Mouse (Mus musculus): ENCODE data around the gene Epha7. TPM values are rescaled to one million over a fixed set of nuclear protein-coding genes. Genes with fewer than 3 reads are reported as not detected.

Gene Epha7
- total and polyA plus RNA-seq, 3 experiments, result not detected

DNA sequence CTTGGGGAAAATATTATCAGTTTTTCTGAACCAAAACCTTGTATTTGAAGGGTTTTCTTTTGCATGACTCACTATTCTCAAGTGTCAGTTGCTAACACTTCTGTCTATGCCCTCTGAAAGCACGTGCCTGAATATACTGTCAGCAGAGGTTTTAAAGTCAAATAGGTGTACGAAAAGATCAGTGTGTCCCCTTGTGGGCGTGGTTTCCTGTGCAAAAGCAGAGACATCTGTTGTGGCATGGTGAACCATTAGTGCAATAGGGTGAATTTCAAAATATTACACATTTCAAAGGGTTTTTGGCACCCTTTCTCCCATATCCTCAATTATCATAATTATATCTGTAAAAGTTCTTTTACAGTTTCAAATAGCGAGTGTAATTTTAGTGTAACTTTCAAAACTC, 120.5 kb downstream of the Epha7 start:
- Histone ChIP-seq H3K27me3 (replicated peaks) (no peaks in the 10 kb centered on the region), H3K9me3 (replicated peaks; ENCODE audit: low read length) (peaks cover 28% of the 10 kb centered on the region), H3K36me3 (replicated peaks in 1 of 2; ENCODE audit: control insufficient read depth in 1 of 2, insufficient read depth in 1 of 2, low read length in 1 of 2) (no peaks in the 10 kb centered on the region), H3K4me1 (ENCODE audit: control insufficient read depth in 1 of 2, insufficient read depth in 2 of 2) (no peaks in the 10 kb centered on the region), H3K27ac (ENCODE audit: insufficient read depth, low read depth) (no peak overlapping the region), H3K4me3 (replicated peaks in 1 of 3; ENCODE audit: low read depth in 2 of 3, low read length in 2 of 3, poor library complexity in 1 of 3) (no peak overlapping the region), H3K4me2 (ENCODE audit: insufficient read depth, low read depth, poor library complexity, severe bottlenecking) (no peak overlapping the region), H3K9ac (ENCODE audit: insufficient read depth, low read depth) (no peak overlapping the region), H3K79me2 (replicated peaks; ENCODE audit: control insufficient read depth, extremely low read depth, insufficient read depth, poor library complexity, severe bottlenecking) (no peaks in the 10 kb centered on the region)
- dilution Hi-C loops (cut with MboI; ENCODE audit: extremely low pct_ligation_motif_present, extremely low pct_unique_long_range_greater_than_20kb, low sequenced_read_pairs) (no loop called here), in situ Hi-C loops (cut with MboI; ENCODE audit: low pct_ligation_motif_present, low pct_unique_long_range_greater_than_20kb, low sequenced_read_pairs) (no loop called here)
- TF ChIP-seq ZMIZ1 (IDR thresholded peaks at IDR 0.05; ENCODE audit: low read depth, low read length) (no peak), EP300 (IDR thresholded peaks at IDR 0.05; ENCODE audit: low read length) (no peak), PAX5 (IDR thresholded peaks at IDR 0.05; ENCODE audit: low read length) (no peak), JUN (IDR thresholded peaks at IDR 0.05; ENCODE audit: insufficient read depth, low read depth, low read length) (no peak), POLR2AphosphoS2 (IDR thresholded peaks at IDR 0.05; ENCODE audit: low read depth, low read length) (no peak), UBTF (IDR thresholded peaks at IDR 0.05; ENCODE audit: low read depth, low read length) (no peak), E2F4 (IDR thresholded peaks at IDR 0.05; ENCODE audit: insufficient replicate concordance, low read depth, low read length) (no peak), USF2 (conservative IDR thresholded peaks at IDR 0.05; ENCODE audit: low read depth, low read length) (no peak), ELF1 (IDR thresholded peaks at IDR 0.05; ENCODE audit: low read depth, low read length) (no peak), CHD2 (IDR thresholded peaks at IDR 0.05; ENCODE audit: low read length) (no peak), POLR2A (IDR thresholded peaks at IDR 0.05; ENCODE audit: low read depth, low read length) (no peak), MXI1 (IDR thresholded peaks at IDR 0.05; ENCODE audit: low read depth, low read length) (no peak), CTCF (conservative IDR thresholded peaks at IDR 0.05 in 1 of 2, IDR thresholded peaks at IDR 0.05 in 1 of 2; ENCODE audit: low read depth in 2 of 2, low read length in 2 of 2) (no peak), SMC3 (IDR thresholded peaks at IDR 0.05; ENCODE audit: low read depth, low read length) (no peak), BHLHE40 (IDR thresholded peaks at IDR 0.05; ENCODE audit: low read depth, low read length) (no peak), NELFE (IDR thresholded peaks at IDR 0.05; ENCODE audit: low read depth, low read length) (no peak), MEF2A (IDR thresholded peaks at IDR 0.05; ENCODE audit: borderline replicate concordance, low read depth, low read length) (no peak), USF1 (IDR thresholded peaks at IDR 0.05; ENCODE audit: low read depth, low read length) (no peak), ZKSCAN1 (IDR thresholded peaks at IDR 0.05; ENCODE audit: borderline replicate concordance, low read depth, low read length) (no peak), SIN3A (IDR thresholded peaks at IDR 0.05; ENCODE audit: low read length) (no peak)
- no peak for DNase-seq (ENCODE audit: extremely low read depth)

DNA sequence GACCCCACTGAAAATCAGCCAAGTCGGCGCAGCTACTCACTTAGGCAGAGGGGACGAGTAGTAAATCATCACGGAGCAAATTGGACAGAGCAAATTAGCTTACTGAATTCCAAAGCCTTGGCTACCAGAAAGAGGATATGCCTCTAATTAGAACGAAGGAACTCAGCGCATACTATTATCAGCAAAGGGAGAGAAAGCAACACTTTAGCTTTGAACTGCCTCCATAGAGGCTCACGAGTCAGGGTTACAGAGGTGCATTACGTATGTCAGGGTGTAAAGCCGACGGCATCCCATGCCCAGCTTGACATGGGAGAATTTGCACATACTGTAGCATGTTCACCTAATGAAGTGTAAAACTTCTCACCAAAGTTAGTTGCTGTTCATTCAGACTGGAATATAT, 121.9 kb downstream of the Epha7 start:
- no peaks in the 10 kb centered on the region for H3K36me3 ChIP-seq (replicated peaks in 1 of 2; ENCODE audit: control insufficient read depth in 1 of 2, insufficient read depth in 1 of 2, low read length in 1 of 2)
- H3K9me3 ChIP-seq (replicated peaks; ENCODE audit: low read length), result peaks cover 27% of the 10 kb centered on the region
- H3K9ac ChIP-seq (ENCODE audit: insufficient read depth, low read depth), result no peak overlapping the region
- H3K4me2 ChIP-seq (ENCODE audit: insufficient read depth, low read depth, poor library complexity, severe bottlenecking), result no peak overlapping the region
- DNase-seq (ENCODE audit: extremely low read depth), result no peak
- H3K27me3 ChIP-seq (replicated peaks), result no peaks in the 10 kb centered on the region
- H3K27ac ChIP-seq (ENCODE audit: insufficient read depth, low read depth), result no peak overlapping the region
- TF ChIP-seq ZNF384 (IDR thresholded peaks at IDR 0.05; ENCODE audit: low read depth, low read length), result no peak
- no peak for TF ChIP-seq BHLHE40 (IDR thresholded peaks at IDR 0.05; ENCODE audit: low read depth, low read length)
- no peak for TF ChIP-seq MEF2A (IDR thresholded peaks at IDR 0.05; ENCODE audit: borderline replicate concordance, low read depth, low read length)
- no peak for TF ChIP-seq EP300 (IDR thresholded peaks at IDR 0.05; ENCODE audit: low read length)
- no peak for TF ChIP-seq RAD21 (IDR thresholded peaks at IDR 0.05; ENCODE audit: low read depth, low read length)
- no peak for TF ChIP-seq JUND (conservative IDR thresholded peaks at IDR 0.05; ENCODE audit: low read depth, low read length)
- no peak for TF ChIP-seq ELF1 (IDR thresholded peaks at IDR 0.05; ENCODE audit: low read depth, low read length)
- no peak for TF ChIP-seq ZKSCAN1 (IDR thresholded peaks at IDR 0.05; ENCODE audit: borderline replicate concordance, low read depth, low read length)
- TF ChIP-seq KAT2A (IDR thresholded peaks at IDR 0.05; ENCODE audit: insufficient replicate concordance, low read length), result no peak
- TF ChIP-seq NELFE (IDR thresholded peaks at IDR 0.05; ENCODE audit: low read depth, low read length), result no peak
- no peak for TF ChIP-seq NRF1 (IDR thresholded peaks at IDR 0.05; ENCODE audit: low read depth, low read length)
- TF ChIP-seq SIN3A (IDR thresholded peaks at IDR 0.05; ENCODE audit: low read length), result no peak
- no peak for TF ChIP-seq MAZ (IDR thresholded peaks at IDR 0.05; ENCODE audit: low read depth, low read length)
- in situ Hi-C loops (cut with MboI; ENCODE audit: low pct_ligation_motif_present, low pct_unique_long_range_greater_than_20kb, low sequenced_read_pairs), result no loop called here
- no peaks in the 10 kb centered on the region for H3K4me1 ChIP-seq (ENCODE audit: control insufficient read depth in 1 of 2, insufficient read depth in 2 of 2)
- H3K4me3 ChIP-seq (replicated peaks in 1 of 3; ENCODE audit: low read depth in 2 of 3, low read length in 2 of 3, poor library complexity in 1 of 3), result no peak overlapping the region
- dilution Hi-C loops (cut with MboI; ENCODE audit: extremely low pct_ligation_motif_present, extremely low pct_unique_long_range_greater_than_20kb, low sequenced_read_pairs), result no loop called here
- no peaks in the 10 kb centered on the region for H3K79me2 ChIP-seq (replicated peaks; ENCODE audit: control insufficient read depth, extremely low read depth, insufficient read depth, poor library complexity, severe bottlenecking)

Data from CH12.LX (cell line).